Mouse (Mus musculus): ENCODE measurements around the gene Vmn2r15. TPM values are rescaled to one million over a fixed set of nuclear protein-coding genes. Genes with fewer than 3 reads are reported as not detected.

Vmn2r15 gene
- not detected in 2 replicates for polyA plus RNA-seq (2012; rRNA removed)

GRCm38 (mm10) chr5:109297544-109297943 lies at the start of gene Vmn2r15:
Vmn2r15 (minus strand) TSS chr5:109297644.

GRCm38 (mm10) chr5:109329862-109330261 lies 32.4 kb upstream of the Vmn2r15 start, which contains the start of gene Vmn2r16:
Vmn2r16 (plus strand) TSS chr5:109330162.

Other genes starting within 250 kb of the Vmn2r15 start
- not detected in 2 replicates for gene Vmn2r11, start 238.1 kb downstream of the Vmn2r15 start, polyA plus RNA-seq (2012; rRNA removed)
- gene Vmn2r12, start 199.7 kb downstream of the Vmn2r15 start, polyA plus RNA-seq (2012; rRNA removed) = not detected in 2 replicates
- not detected in 2 replicates for gene Vmn2r13, start 105.4 kb downstream of the Vmn2r15 start, polyA plus RNA-seq (2012; rRNA removed)
- gene Vmn2r14, start 72.9 kb downstream of the Vmn2r15 start, polyA plus RNA-seq (2012; rRNA removed) = not detected in 2 replicates
- gene Vmn2r16, start 32.5 kb upstream of the Vmn2r15 start, polyA plus RNA-seq (2012; rRNA removed) = not detected in 2 replicates
- not detected in 2 replicates for gene Vmn2r17, start 122.0 kb upstream of the Vmn2r15 start, polyA plus RNA-seq (2012; rRNA removed)